Mouse (Mus musculus): Measurements from ENCODE around the gene Akap2. TPM values are rescaled to one million over a fixed set of nuclear protein-coding genes. Genes with fewer than 3 reads are reported as not detected.
A peak's percentile ranks its signal among the peaks of the same experiment; 100 is the strongest.

The Akap2 gene
- polyA plus RNA-seq, 1 experiment: 20.8 TPM

DNA sequence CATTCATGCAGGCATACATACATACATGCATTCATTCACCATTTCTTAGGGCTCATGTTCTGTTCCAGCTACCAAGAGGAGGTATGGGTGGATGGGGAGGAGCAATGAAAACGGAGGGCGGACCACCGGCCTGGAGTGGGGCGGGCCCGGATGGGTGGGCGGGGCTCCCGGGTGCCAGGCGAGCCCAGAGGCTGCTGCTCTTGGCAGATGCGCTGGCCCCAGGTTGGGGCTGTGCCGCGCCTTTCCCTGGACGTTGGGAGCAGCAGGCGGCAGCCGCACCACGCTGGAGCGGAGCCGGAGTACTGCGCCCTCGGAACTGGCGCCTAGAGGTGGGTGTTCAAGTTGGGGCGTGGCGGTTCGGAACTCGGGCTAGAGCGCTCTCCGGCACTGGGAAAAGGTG, 64.5 kb downstream of the Akap2 start:
- H3K4me3 ChIP-seq (ENCODE audit: insufficient read depth, low read length): peak overlapping the region; percentile 32
- no peak for TF ChIP-seq CTCF (IDR thresholded peaks at IDR 0.05; ENCODE audit: extremely low read depth, insufficient read depth, low read length)
- TF ChIP-seq POLR2A (IDR thresholded peaks at IDR 0.05; ENCODE audit: extremely low read depth, insufficient read depth, low read length): no peak
- no peaks in the 10 kb centered on the region for H3K4me1 ChIP-seq (ENCODE audit: control insufficient read depth, insufficient read depth, low read length)
- H3K27ac ChIP-seq (ENCODE audit: insufficient read depth, low read length): no peak overlapping the region

DNA sequence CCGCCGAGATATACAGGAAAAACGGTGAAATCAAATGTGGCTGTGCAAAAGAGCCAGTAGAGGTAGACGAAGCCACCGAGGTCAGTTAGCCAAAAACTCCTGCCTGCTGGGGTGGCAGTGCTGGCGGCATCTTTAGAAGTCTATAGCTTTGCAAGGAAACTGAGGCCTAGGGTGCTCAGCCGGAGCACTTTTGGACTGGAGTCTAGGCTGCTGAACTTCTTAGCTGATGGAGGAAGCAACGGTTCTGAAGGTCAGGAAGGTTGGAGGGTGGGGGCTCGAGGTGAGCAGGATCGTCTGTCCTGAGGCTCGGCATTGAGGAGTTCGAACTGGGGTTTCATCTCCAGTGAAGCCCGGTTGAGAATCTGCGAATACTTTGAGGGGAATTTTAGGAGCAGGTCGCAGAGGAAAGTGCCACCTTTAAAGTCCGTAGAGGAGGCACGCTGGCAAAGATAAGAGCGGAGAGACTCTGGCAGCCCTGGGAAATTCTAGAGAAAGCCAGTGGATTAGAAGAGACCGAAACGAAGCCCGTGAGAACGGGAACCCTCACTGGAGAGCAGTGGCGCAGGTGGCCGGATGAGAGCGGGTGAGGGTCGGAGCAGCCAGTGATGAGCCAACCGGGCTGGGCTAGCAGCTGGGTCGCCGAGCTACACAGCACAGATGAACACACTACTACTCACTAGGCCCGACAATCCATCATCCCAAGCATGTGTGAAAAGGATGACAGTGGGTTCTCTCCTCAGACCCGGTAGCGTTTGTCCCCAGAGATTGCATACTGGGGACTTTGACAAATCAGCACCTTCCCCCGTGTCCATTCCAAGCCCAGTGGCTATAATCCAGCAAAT, 65.3 kb downstream of the Akap2 start:
- Histone ChIP-seq H3K27ac (ENCODE audit: insufficient read depth, low read length) (no peak overlapping the region), H3K4me3 (ENCODE audit: insufficient read depth, low read length) (peak overlapping the region; percentile 32), H3K4me1 (ENCODE audit: control insufficient read depth, insufficient read depth, low read length) (no peaks in the 10 kb centered on the region)
- TF ChIP-seq POLR2A (IDR thresholded peaks at IDR 0.05; ENCODE audit: extremely low read depth, insufficient read depth, low read length) (no peak), CTCF (IDR thresholded peaks at IDR 0.05; ENCODE audit: extremely low read depth, insufficient read depth, low read length) (no peak)

DNA sequence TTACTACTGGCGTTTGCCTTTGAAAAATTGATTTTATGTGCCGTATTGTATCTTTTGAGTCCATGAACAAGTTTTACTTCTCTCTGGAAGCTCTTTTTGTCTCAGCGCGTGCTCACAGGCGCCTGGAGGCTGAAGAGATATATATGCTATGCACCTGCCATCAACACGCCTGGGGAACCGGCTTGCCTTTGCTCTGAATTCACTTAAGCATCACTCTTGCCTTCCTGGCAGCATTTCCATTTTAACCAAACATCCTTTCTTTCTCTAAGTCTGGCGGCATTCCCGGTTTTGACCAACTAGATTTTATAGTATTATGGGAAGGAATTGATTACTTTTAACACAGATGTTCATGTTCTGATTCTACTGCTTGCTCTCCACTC, 65.9 kb downstream of the Akap2 start:
- Histone ChIP-seq H3K4me3 (ENCODE audit: insufficient read depth, low read length) (peak overlapping the region; percentile 32; the same call in 1 of the 2 replicates), H3K4me1 (ENCODE audit: control insufficient read depth, insufficient read depth, low read length) (no peaks in the 10 kb centered on the region), H3K27ac (ENCODE audit: insufficient read depth, low read length) (no peak overlapping the region)
- TF ChIP-seq CTCF (IDR thresholded peaks at IDR 0.05; ENCODE audit: extremely low read depth, insufficient read depth, low read length) (no peak), POLR2A (IDR thresholded peaks at IDR 0.05; ENCODE audit: extremely low read depth, insufficient read depth, low read length) (no peak)

GRCm38 (mm10) chr4:57783853-57784600, 66.6 kb downstream of the Akap2 start:
- Histone ChIP-seq H3K4me1 (ENCODE audit: control insufficient read depth, insufficient read depth, low read length) (no peaks in the 10 kb centered on the region), H3K27ac (ENCODE audit: insufficient read depth, low read length) (no peak overlapping the region), H3K4me3 (ENCODE audit: insufficient read depth, low read length) (no peak overlapping the region)
- no peak for TF ChIP-seq CTCF (IDR thresholded peaks at IDR 0.05; ENCODE audit: extremely low read depth, insufficient read depth, low read length)
- no peak for TF ChIP-seq POLR2A (IDR thresholded peaks at IDR 0.05; ENCODE audit: extremely low read depth, insufficient read depth, low read length)

DNA sequence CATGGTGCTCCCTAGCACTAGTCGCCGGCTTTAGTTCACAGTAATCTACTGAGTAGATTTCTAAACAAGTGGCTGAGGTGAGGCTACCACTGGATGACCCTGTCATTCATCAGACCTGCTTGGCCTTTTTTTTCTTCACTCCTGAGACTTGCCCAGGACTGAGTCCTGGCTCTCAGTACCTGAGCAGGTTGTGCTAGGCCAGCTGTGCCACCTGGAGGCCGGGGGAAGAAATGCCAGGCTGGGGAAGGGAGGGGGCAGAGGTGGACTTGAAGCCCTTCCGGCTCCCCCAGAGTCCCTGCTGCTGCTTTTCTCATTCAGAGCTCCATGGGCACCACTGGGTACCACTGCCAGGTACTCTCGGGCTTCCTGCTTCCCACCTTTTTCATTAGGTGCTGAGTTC, 71.3 kb downstream of the Akap2 start:
- TF ChIP-seq POLR2A (IDR thresholded peaks at IDR 0.05; ENCODE audit: extremely low read depth, insufficient read depth, low read length): no peak
- TF ChIP-seq CTCF (IDR thresholded peaks at IDR 0.05; ENCODE audit: extremely low read depth, insufficient read depth, low read length): peak; percentile 28; the same call in 1 of the 2 replicates
- no peak overlapping the region for H3K27ac ChIP-seq (ENCODE audit: insufficient read depth, low read length)

GRCm38 (mm10) chr4:57789118-57789517, 71.7 kb downstream of the Akap2 start:
- Histone ChIP-seq H3K27ac (ENCODE audit: insufficient read depth, low read length) (no peak overlapping the region), H3K4me1 (ENCODE audit: control insufficient read depth, insufficient read depth, low read length) (no peaks in the 10 kb centered on the region), H3K4me3 (ENCODE audit: insufficient read depth, low read length) (no peak overlapping the region)
- TF ChIP-seq POLR2A (IDR thresholded peaks at IDR 0.05; ENCODE audit: extremely low read depth, insufficient read depth, low read length): no peak
- TF ChIP-seq CTCF (IDR thresholded peaks at IDR 0.05; ENCODE audit: extremely low read depth, insufficient read depth, low read length): no peak

More for the DNA sequence above, 71.3 kb downstream of the Akap2 start:
- no peaks in the 10 kb centered on the region for H3K4me1 ChIP-seq (ENCODE audit: control insufficient read depth, insufficient read depth, low read length)
- H3K4me3 ChIP-seq (ENCODE audit: insufficient read depth, low read length): no peak overlapping the region

DNA sequence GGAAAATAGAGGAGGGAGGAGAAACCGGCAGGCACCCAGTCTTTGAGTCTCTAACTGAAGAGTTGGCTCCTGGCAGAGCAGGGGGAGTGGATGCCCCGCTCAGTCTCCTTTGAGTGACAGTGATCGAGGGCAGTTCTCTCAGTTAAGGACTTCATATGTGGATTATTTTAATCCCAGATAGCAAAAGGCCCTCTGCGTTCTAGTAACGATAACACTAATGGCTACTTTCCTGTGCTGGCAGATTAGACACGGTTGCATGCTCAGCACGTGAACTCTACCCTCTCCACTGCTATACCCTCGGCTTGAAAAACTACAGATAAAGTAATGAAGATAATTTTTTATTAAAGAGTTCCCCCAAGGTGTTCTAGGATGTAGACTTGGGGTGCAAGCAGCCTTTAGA, 76.5 kb downstream of the Akap2 start:
- TF ChIP-seq CTCF (IDR thresholded peaks at IDR 0.05; ENCODE audit: extremely low read depth, insufficient read depth, low read length) (no peak), POLR2A (IDR thresholded peaks at IDR 0.05; ENCODE audit: extremely low read depth, insufficient read depth, low read length) (no peak)

GRCm38 (mm10) chr4:57794547-57794946, 77.1 kb downstream of the Akap2 start:
- peaks cover 2% of the 10 kb centered on the region; the same call in 1 of the 2 replicates for H3K4me1 ChIP-seq (ENCODE audit: control insufficient read depth, insufficient read depth, low read length)
- H3K4me3 ChIP-seq (ENCODE audit: insufficient read depth, low read length): no peak overlapping the region
- no peak overlapping the region for H3K27ac ChIP-seq (ENCODE audit: insufficient read depth, low read length)
- TF ChIP-seq POLR2A (IDR thresholded peaks at IDR 0.05; ENCODE audit: extremely low read depth, insufficient read depth, low read length) (no peak), CTCF (IDR thresholded peaks at IDR 0.05; ENCODE audit: extremely low read depth, insufficient read depth, low read length) (no peak)

More for the DNA sequence above, 76.5 kb downstream of the Akap2 start:
- no peak overlapping the region; the same call in 1 of the 2 replicates for H3K27ac ChIP-seq (ENCODE audit: insufficient read depth, low read length)
- H3K4me1 ChIP-seq (ENCODE audit: control insufficient read depth, insufficient read depth, low read length): peaks cover 2% of the 10 kb centered on the region; the same call in 1 of the 2 replicates
- H3K4me3 ChIP-seq (ENCODE audit: insufficient read depth, low read length): no peak overlapping the region

GRCm38 (mm10) chr4:57797548-57798285, 80.3 kb downstream of the Akap2 start:
- Histone ChIP-seq H3K4me1 (ENCODE audit: control insufficient read depth, insufficient read depth, low read length) (peaks cover 2% of the 10 kb centered on the region; the same call in 1 of the 2 replicates), H3K4me3 (ENCODE audit: insufficient read depth, low read length) (no peak overlapping the region), H3K27ac (ENCODE audit: insufficient read depth, low read length) (no peak overlapping the region)
- TF ChIP-seq CTCF (IDR thresholded peaks at IDR 0.05; ENCODE audit: extremely low read depth, insufficient read depth, low read length) (no peak), POLR2A (IDR thresholded peaks at IDR 0.05; ENCODE audit: extremely low read depth, insufficient read depth, low read length) (no peak)

Data from cortical plate, adult 2 months (tissue).